Mouse (Mus musculus) forebrain, embryonic 10.5 days (tissue): ENCODE results near the gene Pcbp1. TPM values are rescaled to one million over a fixed set of nuclear protein-coding genes. Genes with fewer than 3 reads are reported as not detected.
"Not testable (repeated sequence)": the region's sequence is repeated elsewhere in the genome, so short reads cannot be mapped to it uniquely, and the experiment has no call there.

Experiments
- DNase-seq: peaks from one replicate; pipeline ENCODE4 v3.0.0-alpha.2; 2017; ENCODE audit warnings: low spot score; ENCODE audit errors: extremely low spot score
- H3K27ac ChIP-seq: fragments of 300-500 bp; sonication (generic); 2 replicates; pipeline ENCODE4 v1.5.1; 2016; ENCODE audit warnings: mild to moderate bottlenecking
- H3K27me3 ChIP-seq: fragments of 300-500 bp; sonication (generic); 2 replicates; pipeline ENCODE4 v1.6.1; 2016; ENCODE audit warnings: mild to moderate bottlenecking; ENCODE audit not compliant: poor library complexity, severe bottlenecking
- H3K36me3 ChIP-seq: fragments of 300-500 bp; sonication (generic); replicated peaks from 2 replicates; pipeline ENCODE4 v1.6.1; 2016; ENCODE audit warnings: mild to moderate bottlenecking, moderate library complexity
- H3K4me1 ChIP-seq: fragments of 300-500 bp; sonication (generic); 2 replicates; pipeline ENCODE4 v1.6.1; 2016
- H3K4me3 ChIP-seq: fragments of 300-500 bp; sonication (generic); 2 replicates; pipeline ENCODE4 v1.5.1; 2016; ENCODE audit warnings: mild to moderate bottlenecking, moderate library complexity
- H3K9me3 ChIP-seq: fragments of 300-500 bp; sonication (generic); 2 replicates; pipeline ENCODE4 v1.6.1; 2016; ENCODE audit warnings: mild to moderate bottlenecking, moderate library complexity
- WGBS: fragments of 180-500 bp; shearing (Covaris S2); methylation state at CpG from one replicate; pipeline ENCODE4 v1.1.7; 2016; 5-methylcytosine and 5-hydroxymethylcytosine counted together
- polyA plus RNA-seq: library from polyadenylated mRNA; unstranded; fragments of >200 nt; fragmentation: Nextera tagmentation; extraction: Ambion mirVana; gene quantifications from 2 replicates; pipeline ENCODE4 v1.2.1, GENCODE M21; 2016

Gene Pcbp1
- polyA plus RNA-seq: 305 and 358 TPM in 2 replicates

GRCm38 (mm10) chr6:86526032-86526960, at the start of gene Pcbp1:
Gene Pcbp1, minus strand, starts transcription at chr6:86526321.
- Histone ChIP-seq H3K27ac (peak within 1 kb of the TSS; percentile 100), H3K36me3 (peaks cover 50% of the 10 kb centered on the region), H3K4me3 (peak within 1 kb of the TSS; percentile 98), H3K27me3 (no peaks in the 10 kb centered on the region), H3K9me3 (no peaks in the 10 kb centered on the region), H3K4me1 (peaks cover 32% of the 10 kb centered on the region)
- WGBS: under 1% methylated on average over 117 of the region's 120 CpGs
- DNase-seq: peak; percentile 91

DNA sequence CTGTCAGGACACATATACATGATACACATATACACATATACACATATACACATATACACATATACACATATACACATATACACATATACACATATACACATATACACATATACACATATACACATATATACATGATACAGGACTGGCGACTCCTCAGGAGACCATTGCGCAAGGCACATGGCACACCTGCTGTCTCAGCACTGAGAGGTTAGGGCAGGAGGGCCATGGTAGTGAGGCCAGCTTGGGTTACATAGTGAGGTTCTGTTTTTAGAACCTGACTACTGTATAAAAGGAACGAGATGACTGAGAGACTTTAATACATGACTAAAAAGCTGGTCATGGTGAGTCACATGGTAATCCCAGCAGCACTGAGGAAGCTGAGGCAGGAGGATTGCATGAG, 48.4 kb upstream of the Pcbp1 start:
- H3K27ac ChIP-seq: no peak overlapping the region
- no peaks in the 10 kb centered on the region for H3K36me3 ChIP-seq
- H3K27me3 ChIP-seq: no peaks in the 10 kb centered on the region
- peaks cover 8% of the 10 kb centered on the region for H3K4me1 ChIP-seq
- WGBS: 93% methylated on average over 3 of the region's 3 CpGs
- H3K9me3 ChIP-seq: no peaks in the 10 kb centered on the region
- no peak overlapping the region for H3K4me3 ChIP-seq
- no peak for DNase-seq

GRCm38 (mm10) chr6:86570830-86571229, 44.7 kb upstream of the Pcbp1 start:
- no peak overlapping the region for H3K4me3 ChIP-seq
- peaks cover 16% of the 10 kb centered on the region for H3K36me3 ChIP-seq
- no peaks in the 10 kb centered on the region for H3K9me3 ChIP-seq
- 57% methylated on average over 9 of the region's 9 CpGs for WGBS
- H3K27ac ChIP-seq: no peak overlapping the region
- peaks cover 9% of the 10 kb centered on the region; the same call in 1 of the 2 replicates for H3K4me1 ChIP-seq
- no peak for DNase-seq
- H3K27me3 ChIP-seq: no peaks in the 10 kb centered on the region

GRCm38 (mm10) chr6:86569461-86569820, 43.3 kb upstream of the Pcbp1 start:
- WGBS: 77% methylated on average over 3 of the region's 3 CpGs
- no peak overlapping the region for H3K4me3 ChIP-seq
- no peaks in the 10 kb centered on the region for H3K27me3 ChIP-seq

DNA sequence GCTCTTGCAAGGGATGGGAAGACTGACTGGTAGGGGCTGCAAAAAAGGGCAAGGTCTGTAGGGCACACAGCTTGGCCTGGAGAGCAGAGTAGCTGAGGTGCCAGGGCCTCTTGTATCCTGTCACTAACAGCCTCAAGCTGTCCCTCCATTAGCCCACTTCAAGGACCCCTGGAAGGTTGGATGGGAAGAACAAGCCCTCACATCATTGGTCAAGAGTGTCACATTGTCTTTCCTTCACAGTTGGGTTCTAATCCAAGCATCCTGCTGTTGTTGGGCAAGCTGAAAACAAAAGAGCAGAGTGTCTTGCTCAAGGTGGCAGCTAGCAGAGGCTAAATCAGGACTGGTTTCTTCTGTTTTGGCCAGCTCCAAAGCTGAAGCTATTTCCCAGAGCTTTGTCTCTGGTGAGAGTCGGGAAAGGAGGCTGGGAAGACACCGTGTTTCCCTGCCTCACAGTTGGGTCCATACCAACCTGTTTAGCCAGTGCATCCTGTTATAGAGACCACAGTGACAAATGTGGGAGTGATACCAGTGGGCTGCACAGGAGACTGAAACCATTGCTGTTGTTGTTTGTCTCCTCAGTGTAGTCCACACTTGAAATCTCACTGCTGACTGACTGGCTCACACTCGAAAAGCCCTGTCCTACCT, 42.8 kb upstream of the Pcbp1 start:
- H3K9me3 ChIP-seq: no peaks in the 10 kb centered on the region
- H3K36me3 ChIP-seq: peaks cover 33% of the 10 kb centered on the region
- H3K27me3 ChIP-seq: no peaks in the 10 kb centered on the region
- H3K4me3 ChIP-seq: no peak overlapping the region
- 31% methylated on average over 3 of the region's 3 CpGs for whole genome bisulfite sequencing
- DNase-seq: no peak
- no peak overlapping the region for H3K27ac ChIP-seq
- peaks cover 9% of the 10 kb centered on the region; the same call in 1 of the 2 replicates for H3K4me1 ChIP-seq

More at GRCm38 (mm10) chr6:86569461-86569820, 43.3 kb upstream of the Pcbp1 start:
- H3K9me3 ChIP-seq: no peaks in the 10 kb centered on the region
- H3K36me3 ChIP-seq: peaks cover 30% of the 10 kb centered on the region
- no peak for DNase-seq
- H3K4me1 ChIP-seq: peaks cover 9% of the 10 kb centered on the region; the same call in 1 of the 2 replicates
- H3K27ac ChIP-seq: no peak overlapping the region

DNA sequence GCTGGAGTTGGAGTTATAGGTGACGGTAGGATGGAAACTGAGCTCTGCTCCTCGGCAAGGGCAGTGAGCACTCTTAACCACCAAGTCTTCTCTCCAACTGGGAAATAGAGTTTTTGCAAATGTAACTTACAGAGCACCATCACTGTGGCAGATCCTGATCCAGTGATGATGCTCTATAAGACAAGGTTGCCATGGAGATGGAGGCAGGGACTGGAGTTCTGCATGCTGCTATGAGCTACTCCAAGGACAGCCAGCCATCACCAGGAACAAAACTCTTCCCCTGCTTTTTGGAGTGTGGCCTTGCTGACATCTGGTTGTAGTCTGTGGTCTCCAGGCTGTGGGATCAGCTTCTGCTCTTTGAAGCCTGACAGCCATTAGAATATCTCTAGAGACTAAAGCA, 39.7 kb upstream of the Pcbp1 start:
- peaks cover 61% of the 10 kb centered on the region for H3K36me3 ChIP-seq
- H3K9me3 ChIP-seq: no peaks in the 10 kb centered on the region
- no peak overlapping the region for H3K4me3 ChIP-seq
- H3K27me3 ChIP-seq: no peaks in the 10 kb centered on the region
- 0 out of 2 replicates have a peak, but pooled peaks cover 9% of the 10 kb centered on the region for H3K4me1 ChIP-seq
- DNase-seq: no peak
- WGBS: 88% methylated on average over 2 of the region's 2 CpGs
- H3K27ac ChIP-seq: no peak overlapping the region

DNA sequence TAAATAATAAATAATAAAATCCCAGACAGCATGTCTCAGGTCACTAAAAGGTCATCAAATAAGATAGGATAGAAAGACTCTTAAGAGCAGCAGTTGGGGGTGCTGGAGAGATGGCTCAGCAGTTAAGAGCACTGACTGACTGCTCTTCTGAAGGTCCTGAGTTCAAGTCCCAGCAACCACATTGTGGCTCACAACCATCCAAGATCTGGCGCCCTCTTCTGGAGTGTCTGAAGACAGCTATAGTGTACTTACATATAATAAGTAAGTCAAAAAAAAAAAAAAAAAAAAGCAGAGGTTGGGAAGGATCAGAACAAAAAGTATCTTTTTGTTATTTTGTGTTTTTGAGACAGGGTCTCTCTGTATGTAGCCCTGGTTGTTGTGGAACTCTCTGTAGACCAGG, 31.1 kb upstream of the Pcbp1 start:
- WGBS: 77% methylated on average over 1 of the region's 1 CpGs
- H3K4me1 ChIP-seq, DNase-seq, H3K9me3 ChIP-seq, H3K27ac ChIP-seq, H3K4me3 ChIP-seq, H3K27me3 ChIP-seq: not testable (repeated sequence)
- H3K36me3 ChIP-seq: peaks cover 79% of the 10 kb centered on the region

- no peak overlapping the region for H3K27ac ChIP-seq
- no peaks in the 10 kb centered on the region for H3K4me1 ChIP-seq
- no peaks in the 10 kb centered on the region for H3K9me3 ChIP-seq
- WGBS: 89% methylated on average over 3 of the region's 3 CpGs
- no peak for DNase-seq
- H3K36me3 ChIP-seq: peaks cover 79% of the 10 kb centered on the region
- H3K27me3 ChIP-seq: no peaks in the 10 kb centered on the region
- no peak overlapping the region for H3K4me3 ChIP-seq
Measured at GRCm38 (mm10) chr6:86556345-86557058, 30.4 kb upstream of the Pcbp1 start.

GRCm38 (mm10) chr6:86550587-86550986, 24.5 kb upstream of the Pcbp1 start:
- DNase-seq: no peak
- H3K4me1 ChIP-seq: no peaks in the 10 kb centered on the region
- 54% methylated on average over 1 of the region's 1 CpGs for WGBS
- H3K9me3 ChIP-seq: no peaks in the 10 kb centered on the region
- H3K27me3 ChIP-seq: no peaks in the 10 kb centered on the region
- H3K36me3 ChIP-seq: peaks cover 87% of the 10 kb centered on the region
- H3K27ac ChIP-seq: no peak overlapping the region
- no peak overlapping the region for H3K4me3 ChIP-seq

- DNase-seq: no peak
- no peak overlapping the region for H3K4me3 ChIP-seq
- peaks cover 96% of the 10 kb centered on the region for H3K36me3 ChIP-seq
- no peaks in the 10 kb centered on the region for H3K27me3 ChIP-seq
- H3K4me1 ChIP-seq: no peaks in the 10 kb centered on the region
- WGBS: 87% methylated on average over 8 of the region's 8 CpGs
- H3K27ac ChIP-seq: no peak overlapping the region
- H3K9me3 ChIP-seq: no peaks in the 10 kb centered on the region
Measured at GRCm38 (mm10) chr6:86547880-86548367, 21.8 kb upstream of the Pcbp1 start.

GRCm38 (mm10) chr6:86547228-86547755, 21.2 kb upstream of the Pcbp1 start:
- DNase-seq: no peak
- Histone ChIP-seq H3K27ac (no peak overlapping the region), H3K36me3 (peaks cover 95% of the 10 kb centered on the region), H3K27me3 (no peaks in the 10 kb centered on the region), H3K4me1 (no peaks in the 10 kb centered on the region), H3K4me3 (no peak overlapping the region), H3K9me3 (no peaks in the 10 kb centered on the region)
- 89% methylated on average over 1 of the region's 1 CpGs for WGBS

DNA sequence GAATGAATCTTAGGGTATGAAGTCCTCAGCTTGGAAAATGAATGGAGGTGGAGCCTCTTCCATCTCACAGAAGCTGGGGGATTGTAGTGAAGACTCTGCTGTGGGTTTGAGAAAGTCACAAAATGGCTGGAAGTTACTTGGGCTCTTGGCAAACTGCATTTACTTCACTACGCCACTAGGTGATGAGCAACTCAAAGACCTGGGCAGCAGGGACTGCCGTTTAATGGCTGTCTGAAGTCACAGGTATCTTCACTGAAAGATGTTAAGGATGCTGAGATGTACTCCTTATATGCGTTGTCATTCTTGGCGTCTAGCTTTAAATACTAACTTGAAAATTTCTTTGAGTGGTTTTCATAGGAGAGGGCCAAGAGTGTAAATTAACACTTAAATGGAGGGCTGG, 19.1 kb upstream of the Pcbp1 start:
- Histone ChIP-seq H3K9me3 (no peaks in the 10 kb centered on the region; the same call in 1 of the 2 replicates), H3K36me3 (peaks cover 95% of the 10 kb centered on the region), H3K4me1 (no peaks in the 10 kb centered on the region), H3K4me3 (no peak overlapping the region), H3K27ac (no peak overlapping the region), H3K27me3 (no peaks in the 10 kb centered on the region)
- DNase-seq: no peak
- WGBS: 52% methylated on average over 4 of the region's 4 CpGs
